Mouse (Mus musculus): ENCODE data around the gene Gga1. TPM values are rescaled to one million over a fixed set of nuclear protein-coding genes. Genes with fewer than 3 reads are reported as not detected.
"Not testable (repeated sequence)": the region's sequence is repeated elsewhere in the genome, so short reads cannot be mapped to it uniquely, and the experiment has no call there.

Gga1 gene
- total RNA-seq, 2 experiments from 2014 or later: 59.0 to 61.7 TPM

- no peak for DNase-seq (ENCODE audit: low spot score in 2 of 2)
Observed at GRCm38 (mm10) chr15:78874989-78875388, 2.0 kb upstream of the Gga1 start.

GRCm38 (mm10) chr15:78875537-78875936 is 1.5 kb upstream of the Gga1 start:
- DNase-seq (ENCODE audit: low spot score in 2 of 2): no peak

GRCm38 (mm10) chr15:78876258-78876696 is 713 bp upstream of the Gga1 start:
- peak; percentile 66 to 71 for DNase-seq (ENCODE audit: low spot score in 2 of 2)

- DNase-seq (ENCODE audit: low spot score in 2 of 2): no peak
Observed at GRCm38 (mm10) chr15:78877810-78878390, 910 bp downstream of the Gga1 start.

GRCm38 (mm10) chr15:78878792-78879516 is 2.0 kb downstream of the Gga1 start:
- not testable (repeated sequence) for DNase-seq (ENCODE audit: low spot score in 2 of 2)

GRCm38 (mm10) chr15:78880432-78880831 is 3.4 kb downstream of the Gga1 start:
- DNase-seq (ENCODE audit: low spot score in 2 of 2): no peak

- no peak for DNase-seq (ENCODE audit: low spot score in 2 of 2)
Observed at GRCm38 (mm10) chr15:78881828-78882227, 4.8 kb downstream of the Gga1 start.

GRCm38 (mm10) chr15:78889401-78889853 is 12.4 kb downstream of the Gga1 start:
- no peak for DNase-seq (ENCODE audit: low spot score in 2 of 2)

GRCm38 (mm10) chr15:78892440-78892839 is 15.4 kb downstream of the Gga1 start:
- no peak for DNase-seq (ENCODE audit: low spot score in 2 of 2)

- no peak for DNase-seq (ENCODE audit: low spot score in 2 of 2)
Observed at GRCm38 (mm10) chr15:78894726-78895125, 17.7 kb downstream of the Gga1 start.

- no peak for DNase-seq (ENCODE audit: low spot score in 2 of 2)
Observed at GRCm38 (mm10) chr15:78895741-78896140, 18.8 kb downstream of the Gga1 start.

- no peak for DNase-seq (ENCODE audit: low spot score in 2 of 2)
Observed at GRCm38 (mm10) chr15:78896149-78896548, 19.2 kb downstream of the Gga1 start.

GRCm38 (mm10) chr15:78897488-78897887 is 20.5 kb downstream of the Gga1 start:
- DNase-seq (ENCODE audit: low spot score in 2 of 2): no peak

- DNase-seq (ENCODE audit: low spot score in 2 of 2): no peak
Observed at GRCm38 (mm10) chr15:78898507-78899001, 21.6 kb downstream of the Gga1 start.

- DNase-seq (ENCODE audit: low spot score in 2 of 2): no peak
Observed at GRCm38 (mm10) chr15:78899409-78899739, 22.4 kb downstream of the Gga1 start, which contains the start of gene Gm49510. Gm49510 (plus strand) TSS chr15:78899667.

- peak; percentile 43 to 71 for DNase-seq (ENCODE audit: low spot score in 2 of 2)
Observed at GRCm38 (mm10) chr15:78899740-78900584, 23.0 kb downstream of the Gga1 start, which contains the start of gene Sh3bp1. Sh3bp1 (plus strand) TSS chr15:78899768.

GRCm38 (mm10) chr15:78900585-78901421 is 23.8 kb downstream of the Gga1 start:
- no peak for DNase-seq (ENCODE audit: low spot score in 2 of 2)

GRCm38 (mm10) chr15:78901422-78901789 is 24.4 kb downstream of the Gga1 start:
- no peak for DNase-seq (ENCODE audit: low spot score in 2 of 2)

- peak; percentile 71 to 90 for DNase-seq (ENCODE audit: low spot score in 2 of 2)
Observed at GRCm38 (mm10) chr15:78903243-78903642, 26.3 kb downstream of the Gga1 start.

- no peak for DNase-seq (ENCODE audit: low spot score in 2 of 2)
Observed at GRCm38 (mm10) chr15:78908399-78908798, 31.4 kb downstream of the Gga1 start.

GRCm38 (mm10) chr15:78908982-78909381 is 32.0 kb downstream of the Gga1 start:
- DNase-seq (ENCODE audit: low spot score in 2 of 2): no peak

All from layer of hippocampus, adult 18-20 months (tissue).